Mouse (Mus musculus) hindbrain, embryonic 14.5 days (tissue): Measurements from ENCODE around the gene Dpy19l1. TPM values are rescaled to one million over a fixed set of nuclear protein-coding genes. Genes with fewer than 3 reads are reported as not detected.

Experiments
- ATAC-seq: fragments of 200-750 bp; cut with Nextera tagmentation; 2 replicates; pipeline ENCODE4 v1.8.0; 2017; ENCODE audit warnings: moderate number of reproducible peaks, mild to moderate bottlenecking, moderate TSS enrichment, moderate library complexity; ENCODE audit not compliant: low FRiP score
- DNase-seq: peaks from one replicate; pipeline ENCODE4 v3.0.0-alpha.2; 2015; ENCODE audit warnings: low spot score
- H3K27ac ChIP-seq: fragments of 300-500 bp; sonication (generic); 2 replicates; pipeline ENCODE4 v1.5.1; 2014; ENCODE audit warnings: mild to moderate bottlenecking, moderate library complexity
- H3K27me3 ChIP-seq: fragments of 300-500 bp; sonication (generic); 2 replicates; pipeline ENCODE4 v1.6.1; 2014; ENCODE audit warnings: mild to moderate bottlenecking, low read length, mixed read lengths; ENCODE audit not compliant: control insufficient read depth, insufficient read depth
- H3K36me3 ChIP-seq: fragments of 300-500 bp; sonication (generic); replicated peaks from 2 replicates; pipeline ENCODE4 v1.6.1; 2014; ENCODE audit not compliant: control insufficient read depth, insufficient read depth
- H3K4me1 ChIP-seq: fragments of 300-500 bp; sonication (generic); replicated peaks from 2 replicates; pipeline ENCODE4 v1.6.1; 2014; ENCODE audit warnings: antibody characterized with exemption, low read length, mixed read lengths; ENCODE audit not compliant: control insufficient read depth, insufficient read depth
- H3K4me2 ChIP-seq: fragments of 300-500 bp; sonication (generic); replicated peaks from 2 replicates; pipeline ENCODE4 v1.6.1; 2014; ENCODE audit warnings: mild to moderate bottlenecking, moderate library complexity
- H3K4me3 ChIP-seq: fragments of 300-500 bp; sonication (generic); replicated peaks from 2 replicates; pipeline ENCODE4 v1.5.1; 2014; ENCODE audit warnings: mild to moderate bottlenecking, low read length
- H3K9ac ChIP-seq: fragments of 300-500 bp; sonication (generic); 2 replicates; pipeline ENCODE4 v1.6.1; 2014
- H3K9me3 ChIP-seq: fragments of 300-500 bp; sonication (generic); 2 replicates; pipeline ENCODE4 v1.6.1; 2016; ENCODE audit warnings: low read length; ENCODE audit not compliant: control insufficient read depth
- WGBS: fragments of 180-500 bp; shearing (Covaris S2); extraction: QIAGEN DNeasy Blood & Tissue Kit; methylation state at CpG from one replicate; pipeline ENCODE4 v1.1.7; 2014; 5-methylcytosine and 5-hydroxymethylcytosine counted together
- polyA plus RNA-seq: library from polyadenylated mRNA; unstranded; fragments of >200 nt; fragmentation: Nextera tagmentation; extraction: Ambion mirVana; gene quantifications from 2 replicates; pipeline ENCODE4 v1.2.1, GENCODE M21; 2014

Gene Dpy19l1
- 10.8 and 11.3 TPM in 2 replicates for polyA plus RNA-seq

DNA sequence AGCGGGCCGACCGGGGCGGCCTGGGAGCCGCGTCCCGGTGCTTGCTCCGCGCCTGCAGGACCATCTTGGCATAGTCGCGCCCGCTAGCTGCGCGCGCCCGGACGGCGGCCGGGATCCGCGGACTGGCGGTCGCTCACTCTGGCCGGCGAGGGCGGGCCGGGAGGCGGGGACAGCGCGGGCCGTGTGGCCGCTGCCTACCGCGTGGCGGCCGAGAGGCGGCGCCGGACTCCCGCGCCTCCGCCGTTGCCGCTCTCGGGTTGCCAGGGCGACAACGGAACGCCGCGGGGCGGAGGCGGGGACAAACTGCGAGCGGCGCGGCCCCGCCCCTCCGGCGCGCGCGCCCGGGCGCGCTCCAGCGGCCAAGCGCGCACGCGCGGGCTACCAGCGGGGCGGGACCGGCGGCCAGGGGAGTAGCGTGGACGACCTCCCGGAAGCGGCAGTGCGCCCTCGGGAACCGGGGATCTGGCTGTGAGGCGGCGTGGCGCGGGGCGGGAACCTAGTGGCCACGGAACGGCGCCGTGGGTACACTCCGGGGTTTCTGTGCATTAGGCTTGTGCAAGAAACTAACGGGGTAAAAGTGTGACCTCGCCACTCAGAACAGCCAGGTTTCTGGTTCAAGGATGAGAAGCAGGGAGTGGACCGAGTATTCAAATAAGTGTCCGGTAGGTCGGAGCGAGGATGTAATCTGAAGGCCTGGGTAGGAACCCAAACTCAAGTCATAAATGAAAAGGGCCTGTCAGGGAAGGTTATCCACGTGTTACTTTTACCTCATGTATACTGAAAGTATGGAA lies at the start of gene Dpy19l1:
Gene Dpy19l1, minus strand, starts transcription at position 74 of the 791 bp plus-strand sequence.
- H3K4me2 ChIP-seq = peak within 1 kb of the TSS; percentile 49
- no peaks in the 10 kb centered on the region for H3K27me3 ChIP-seq
- DNase-seq (peak; percentile 93), ATAC-seq (peak; percentile 97)
- H3K36me3 ChIP-seq = no peaks in the 10 kb centered on the region
- peaks cover 7% of the 10 kb centered on the region; the same call in 1 of the 2 replicates for H3K4me1 ChIP-seq
- H3K9ac ChIP-seq = peak within 1 kb of the TSS; percentile 81
- H3K9me3 ChIP-seq = no peaks in the 10 kb centered on the region
- under 1% methylated on average over 82 of the region's 99 CpGs for WGBS
- peak within 1 kb of the TSS; percentile 76 for H3K4me3 ChIP-seq
- H3K27ac ChIP-seq = peak within 1 kb of the TSS; percentile 86

DNA sequence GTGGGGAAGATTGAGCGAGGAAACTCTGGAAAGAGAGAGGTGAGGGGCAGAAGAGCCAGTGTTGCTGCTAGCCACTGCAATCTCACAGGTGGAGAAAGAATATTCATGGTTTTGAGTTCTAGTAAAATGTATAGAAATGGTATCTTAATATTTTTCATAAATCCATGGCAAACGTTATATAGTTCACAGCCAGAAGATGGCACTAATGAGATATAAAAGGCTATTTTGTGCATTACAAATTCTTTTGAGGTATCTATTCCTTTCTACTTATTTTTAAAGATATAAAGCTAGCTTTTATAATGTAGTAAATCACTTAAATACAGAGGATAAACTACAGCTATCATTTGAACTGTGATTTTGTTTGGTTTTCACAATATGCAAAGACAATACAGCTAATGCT lies 35.2 kb upstream of the Dpy19l1 start:
- DNase-seq (peak; percentile 44), ATAC-seq (no peak)
- no peaks in the 10 kb centered on the region for H3K9me3 ChIP-seq
- H3K4me3 ChIP-seq = no peak overlapping the region
- no peak overlapping the region for H3K9ac ChIP-seq
- no peaks in the 10 kb centered on the region for H3K27me3 ChIP-seq
- H3K4me2 ChIP-seq = no peak overlapping the region
- WGBS = 49% methylated on average over 2 of the region's 2 CpGs
- H3K27ac ChIP-seq = no peak overlapping the region
- no peaks in the 10 kb centered on the region for H3K4me1 ChIP-seq
- H3K36me3 ChIP-seq = no peaks in the 10 kb centered on the region

DNA sequence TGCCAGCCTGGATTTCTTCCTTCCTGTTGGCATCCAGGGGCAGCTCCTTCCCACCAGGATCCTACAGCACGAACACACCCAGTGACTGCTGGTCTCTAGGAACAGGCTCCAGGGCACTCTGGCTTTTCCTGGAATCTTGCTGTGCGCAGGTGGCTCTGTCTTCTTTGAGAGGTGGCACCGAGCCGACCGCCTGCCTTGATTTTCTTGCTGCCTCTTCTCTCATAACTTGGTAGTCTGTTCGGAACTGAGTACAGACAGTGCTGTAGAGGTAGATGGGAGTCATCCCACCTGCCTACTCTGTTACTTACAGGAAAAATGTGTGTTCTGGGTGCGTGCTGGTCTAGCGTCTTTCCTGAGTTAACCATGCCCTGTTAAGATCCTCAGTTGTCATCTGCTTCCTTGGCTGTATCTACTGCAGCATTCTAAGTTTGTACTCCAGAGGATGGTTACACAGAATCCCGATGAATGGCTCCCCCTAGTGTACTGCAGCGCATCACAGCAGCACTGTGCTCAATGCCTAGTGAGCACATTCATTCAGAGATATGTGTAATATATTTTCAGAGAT lies 13.7 kb upstream of the Dpy19l1 start:
- H3K9ac ChIP-seq = no peak overlapping the region
- WGBS = 61% methylated on average over 10 of the region's 10 CpGs
- no peaks in the 10 kb centered on the region for H3K4me1 ChIP-seq
- H3K9me3 ChIP-seq = no peaks in the 10 kb centered on the region
- H3K27me3 ChIP-seq = no peaks in the 10 kb centered on the region
- H3K4me3 ChIP-seq = no peak overlapping the region
- no peak overlapping the region for H3K27ac ChIP-seq
- DNase-seq (peak; percentile 85), ATAC-seq (peak; percentile 90)
- H3K4me2 ChIP-seq = no peak overlapping the region
- H3K36me3 ChIP-seq = no peaks in the 10 kb centered on the region

- H3K36me3 ChIP-seq = no peaks in the 10 kb centered on the region
- H3K4me1 ChIP-seq = no peaks in the 10 kb centered on the region
- no peak overlapping the region for H3K4me3 ChIP-seq
- no peak overlapping the region for H3K27ac ChIP-seq
- WGBS = 83% methylated on average over 5 of the region's 5 CpGs
- H3K9me3 ChIP-seq = no peaks in the 10 kb centered on the region
- H3K4me2 ChIP-seq = no peak overlapping the region
- ATAC-seq (no peak), DNase-seq (no peak)
- no peaks in the 10 kb centered on the region for H3K27me3 ChIP-seq
- no peak overlapping the region for H3K9ac ChIP-seq
Observed at GRCm38 (mm10) chr9:24514078-24514469, 11.1 kb upstream of the Dpy19l1 start.

- ATAC-seq (no peak), DNase-seq (no peak)
- H3K4me3 ChIP-seq = no peak overlapping the region
- no peak overlapping the region for H3K9ac ChIP-seq
- no peaks in the 10 kb centered on the region for H3K9me3 ChIP-seq
- no peak overlapping the region for H3K27ac ChIP-seq
- no peak overlapping the region for H3K4me2 ChIP-seq
- 69% methylated on average over 9 of the region's 9 CpGs for WGBS
- no peaks in the 10 kb centered on the region for H3K36me3 ChIP-seq
- H3K27me3 ChIP-seq = no peaks in the 10 kb centered on the region
- H3K4me1 ChIP-seq = no peaks in the 10 kb centered on the region
Observed at GRCm38 (mm10) chr9:24513290-24514077, 10.5 kb upstream of the Dpy19l1 start.

DNA sequence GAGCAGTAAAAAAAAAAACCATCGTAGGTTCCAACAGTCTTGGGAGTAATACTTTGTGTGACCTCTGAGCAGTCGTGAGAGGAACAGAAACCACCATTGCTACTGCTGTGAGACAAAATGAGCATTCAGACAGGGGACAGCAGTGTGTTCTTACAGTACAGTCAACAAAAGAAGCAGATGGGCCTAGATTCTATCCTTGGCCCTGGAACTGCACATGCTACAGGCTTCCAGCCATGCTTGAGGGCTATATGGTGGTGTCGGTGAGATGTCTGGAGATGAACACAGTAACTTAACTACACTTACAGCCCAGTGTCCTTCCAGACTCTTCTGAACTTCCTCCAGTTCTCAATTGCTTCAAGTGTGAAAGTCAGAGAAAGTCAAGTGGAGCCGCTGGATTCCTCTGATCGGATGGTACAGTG lies 9.2 kb upstream of the Dpy19l1 start:
- ATAC-seq (no peak), DNase-seq (no peak)
- no peaks in the 10 kb centered on the region for H3K4me1 ChIP-seq
- no peak overlapping the region for H3K27ac ChIP-seq
- WGBS = 96% methylated on average over 5 of the region's 5 CpGs
- H3K4me2 ChIP-seq = no peak overlapping the region
- no peaks in the 10 kb centered on the region for H3K36me3 ChIP-seq
- H3K27me3 ChIP-seq = no peaks in the 10 kb centered on the region
- no peak overlapping the region for H3K9ac ChIP-seq
- H3K9me3 ChIP-seq = no peaks in the 10 kb centered on the region
- no peak overlapping the region for H3K4me3 ChIP-seq

DNA sequence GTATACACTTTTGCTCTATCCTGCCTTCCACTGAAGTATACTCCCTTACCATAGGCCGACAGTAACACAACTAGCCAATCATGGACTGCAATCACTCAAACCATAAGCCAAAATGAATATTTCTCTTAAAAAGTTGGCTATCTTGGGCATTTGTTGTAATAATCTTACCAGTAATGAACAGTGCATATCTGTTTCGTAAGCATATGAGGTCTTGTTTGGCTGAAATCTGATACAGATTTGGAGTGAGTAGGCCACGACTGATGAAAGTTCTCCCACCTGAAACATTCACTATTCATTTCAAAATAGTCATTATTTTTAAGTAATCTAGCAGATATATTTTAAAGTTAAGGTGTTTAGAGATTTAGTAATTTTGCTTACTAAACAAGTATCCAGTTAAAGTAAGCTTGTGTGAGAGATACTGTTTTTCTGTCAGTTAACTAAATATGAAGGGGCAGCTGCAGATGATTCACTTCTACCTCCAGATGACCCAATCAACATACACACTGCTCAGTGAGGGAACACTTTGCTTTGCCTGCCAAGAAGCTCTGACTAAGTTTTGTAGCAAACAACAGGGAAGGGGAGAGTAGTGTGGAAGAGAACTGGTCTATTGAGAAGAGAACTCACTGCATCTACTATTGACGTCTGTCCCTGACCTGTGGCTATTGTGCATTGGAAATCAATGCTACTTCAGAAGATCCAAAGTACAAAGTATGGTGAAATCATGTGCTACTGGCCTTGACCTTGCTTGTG lies 8.6 kb upstream of the Dpy19l1 start:
- WGBS = 93% methylated on average over 4 of the region's 4 CpGs
- ATAC-seq = no peak
- H3K36me3 ChIP-seq = no peaks in the 10 kb centered on the region
- H3K4me2 ChIP-seq = no peak overlapping the region
- H3K9ac ChIP-seq = no peak overlapping the region
- no peaks in the 10 kb centered on the region for H3K27me3 ChIP-seq
- DNase-seq = no peak
- H3K4me1 ChIP-seq = no peaks in the 10 kb centered on the region
- no peak overlapping the region for H3K4me3 ChIP-seq
- no peaks in the 10 kb centered on the region for H3K9me3 ChIP-seq
- H3K27ac ChIP-seq = no peak overlapping the region

GRCm38 (mm10) chr9:24508880-24509279 lies 5.9 kb upstream of the Dpy19l1 start:
- no peaks in the 10 kb centered on the region for H3K27me3 ChIP-seq
- no peaks in the 10 kb centered on the region for H3K9me3 ChIP-seq
- no peak overlapping the region for H3K4me3 ChIP-seq
- H3K9ac ChIP-seq = no peak overlapping the region
- H3K4me1 ChIP-seq = no peaks in the 10 kb centered on the region
- DNase-seq = no peak
- no peak overlapping the region for H3K27ac ChIP-seq
- H3K4me2 ChIP-seq = no peak overlapping the region
- no peaks in the 10 kb centered on the region for H3K36me3 ChIP-seq
- 90% methylated on average over 4 of the region's 4 CpGs for WGBS
- ATAC-seq = no peak

DNA sequence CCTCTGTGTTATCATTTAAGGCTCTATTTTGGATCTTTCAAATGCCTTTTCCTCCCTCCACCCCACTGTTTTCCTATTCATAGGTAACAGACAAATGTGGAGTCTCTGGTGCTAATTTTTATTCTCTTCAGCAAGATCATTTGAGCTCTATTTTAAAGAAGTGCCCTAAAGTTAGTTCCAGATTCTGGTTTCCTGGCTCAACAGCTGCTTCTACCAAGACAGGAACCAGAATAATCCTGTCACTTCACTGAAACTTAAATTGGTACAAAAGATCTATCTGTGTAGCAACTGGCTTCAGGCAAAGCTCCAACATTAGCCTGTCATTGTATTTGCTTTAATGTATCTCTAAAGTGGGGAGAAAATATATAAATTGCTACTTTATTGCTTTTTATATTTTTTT lies 3.6 kb upstream of the Dpy19l1 start:
- Histone ChIP-seq H3K27ac (no peak overlapping the region), H3K9me3 (no peaks in the 10 kb centered on the region), H3K4me2 (no peak overlapping the region), H3K4me1 (no peaks in the 10 kb centered on the region), H3K4me3 (no peak overlapping the region), H3K27me3 (no peaks in the 10 kb centered on the region), H3K9ac (no peak overlapping the region), H3K36me3 (no peaks in the 10 kb centered on the region)
- ATAC-seq (no peak), DNase-seq (no peak)
